Mouse (Mus musculus) bone marrow, adult 2 months (tissue): ENCODE measurements around the gene Dnaja3.

Experiments
- CTCF ChIP-seq: fragments of 200-500 bp; IDR thresholded peaks from 2 replicates; pipeline ENCODE4 v1.5.1; 2011; ENCODE audit warnings: low read length, control low read depth; ENCODE audit not compliant: control insufficient read depth, insufficient read depth
- POLR2A ChIP-seq: fragments of 200-500 bp; IDR thresholded peaks from 2 replicates; pipeline ENCODE4 v1.6.1; 2011; ENCODE audit warnings: low read depth, mild to moderate bottlenecking, control low read depth, low read length, borderline replicate concordance; ENCODE audit not compliant: control insufficient read depth

DNA sequence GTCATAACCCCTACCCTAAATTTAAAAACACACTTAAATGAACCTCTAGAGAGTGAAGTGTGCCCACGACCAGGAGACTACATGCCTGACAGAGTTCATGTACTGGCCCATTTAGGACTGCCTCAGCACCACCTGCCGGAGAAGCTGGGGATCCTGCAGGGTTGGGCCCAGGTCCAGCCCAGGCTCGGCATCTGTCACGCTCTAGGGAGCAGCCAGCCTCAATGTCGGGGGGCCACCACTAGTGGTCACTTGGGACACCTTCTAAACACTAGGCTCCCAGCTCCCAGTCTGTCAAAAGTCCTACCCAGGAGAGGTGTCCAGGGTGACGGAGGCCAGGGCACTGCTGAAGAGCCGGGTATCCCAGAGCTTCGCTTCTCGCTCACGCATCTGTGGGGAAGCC, 14.9 kb downstream of the Dnaja3 start:
- TF ChIP-seq CTCF, result no peak; the same call in 1 of the 2 replicates
- no peak for TF ChIP-seq POLR2A
